Mouse (Mus musculus) limb, embryonic 12.5 days (tissue): ENCODE data around the gene Haspin. TPM values are rescaled to one million over a fixed set of nuclear protein-coding genes. Genes with fewer than 3 reads are reported as not detected.
"Not testable (repeated sequence)": the region's sequence is repeated elsewhere in the genome, so short reads cannot be mapped to it uniquely, and the experiment has no call there.

Experiments
- ATAC-seq: fragments of 200-750 bp; cut with Nextera tagmentation; 2 replicates; pipeline ENCODE4 v1.8.0; 2017; ENCODE audit warnings: low read depth, moderate TSS enrichment; ENCODE audit not compliant: insufficient number of reproducible peaks, insufficient read depth, low FRiP score, low TSS enrichment
- H3K27ac ChIP-seq: fragments of 300-500 bp; sonication (generic); 2 replicates; pipeline ENCODE4 v1.5.1; 2016; ENCODE audit warnings: mild to moderate bottlenecking, moderate library complexity
- H3K27me3 ChIP-seq: fragments of 300-500 bp; sonication (generic); 2 replicates; pipeline ENCODE4 v1.6.1; 2016; ENCODE audit warnings: mild to moderate bottlenecking, moderate library complexity
- H3K36me3 ChIP-seq: fragments of 300-500 bp; sonication (generic); 2 replicates; pipeline ENCODE4 v1.6.1; 2016; ENCODE audit warnings: mild to moderate bottlenecking, moderate library complexity
- H3K4me1 ChIP-seq: fragments of 300-500 bp; sonication (generic); replicated peaks from 2 replicates; pipeline ENCODE4 v1.6.1; 2016
- H3K4me2 ChIP-seq: fragments of 300-500 bp; sonication (generic); 2 replicates; pipeline ENCODE4 v1.6.1; 2016; ENCODE audit warnings: mild to moderate bottlenecking, moderate library complexity
- H3K4me3 ChIP-seq: fragments of 300-500 bp; sonication (generic); replicated peaks from 2 replicates; pipeline ENCODE4 v1.5.1; 2016; ENCODE audit warnings: mild to moderate bottlenecking
- H3K9ac ChIP-seq: fragments of 300-500 bp; sonication (generic); replicated peaks from 2 replicates; pipeline ENCODE4 v1.6.1; 2016; ENCODE audit warnings: mild to moderate bottlenecking, moderate library complexity
- H3K9me3 ChIP-seq: fragments of 300-500 bp; sonication (generic); 2 replicates; pipeline ENCODE4 v1.6.1; 2016; ENCODE audit warnings: mild to moderate bottlenecking, moderate library complexity
- WGBS: fragments of 180-500 bp; shearing (Covaris S2); methylation state at CpG from one replicate; pipeline ENCODE4 v1.1.7; 2016; 5-methylcytosine and 5-hydroxymethylcytosine counted together
- polyA plus RNA-seq: library from polyadenylated mRNA; unstranded; fragments of >200 nt; fragmentation: Nextera tagmentation; extraction: Ambion mirVana; gene quantifications from 2 replicates; pipeline ENCODE4 v1.2.1, GENCODE M21; 2016

Gene Haspin
- polyA plus RNA-seq, 1 experiment from 2014 or later, result 21.6 TPM

GRCm38 (mm10) chr11:73137116-73137515 is 978 bp downstream of the Haspin start:
- Histone ChIP-seq H3K27me3 (no peaks in the 10 kb centered on the region), H3K4me3 (peak overlapping the region; percentile 88), H3K9me3 (no peaks in the 10 kb centered on the region), H3K36me3 (peaks cover 26% of the 10 kb centered on the region), H3K4me1 (peaks cover 28% of the 10 kb centered on the region), H3K9ac (peak overlapping the region; percentile 83), H3K4me2 (peak overlapping the region; percentile 82), H3K27ac (no peak overlapping the region)
- WGBS, result 49% methylated on average over 11 of the region's 11 CpGs
- no peak for ATAC-seq

- H3K36me3 ChIP-seq, result peaks cover 27% of the 10 kb centered on the region
- WGBS, result 78% methylated on average over 6 of the region's 6 CpGs
Measured at GRCm38 (mm10) chr11:73136587-73136986, 1.5 kb downstream of the Haspin start.

DNA sequence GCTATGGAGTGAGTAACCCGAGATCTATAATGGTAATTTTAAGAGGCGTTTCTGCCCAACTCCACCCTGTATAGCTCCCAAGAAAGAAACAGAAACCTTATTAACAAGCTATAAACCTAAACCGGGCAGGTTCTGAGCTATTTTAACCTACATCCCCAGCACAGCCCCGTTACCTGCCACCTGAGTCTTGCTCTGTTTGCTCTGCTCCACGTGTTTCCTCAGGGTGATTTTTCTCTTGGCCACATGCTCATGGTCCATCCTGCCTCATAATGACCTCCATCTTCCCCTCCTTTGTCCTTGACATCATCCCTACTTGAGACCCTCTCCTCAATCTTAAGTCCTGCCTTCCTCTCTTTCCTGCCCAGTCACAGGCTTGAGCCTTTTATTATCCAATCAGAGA is 3.9 kb downstream of the Haspin start:
- no peak overlapping the region for H3K27ac ChIP-seq
- H3K4me3 ChIP-seq, result 0 out of 2 replicates have a peak overlapping the region, but pooled peaks have one; percentile 8
- 71% methylated on average over 5 of the region's 5 CpGs for WGBS
- peaks cover 32% of the 10 kb centered on the region for H3K36me3 ChIP-seq
- peaks cover 28% of the 10 kb centered on the region for H3K4me1 ChIP-seq
- no peak; the same call in 1 of the 2 replicates for ATAC-seq
- no peak overlapping the region for H3K9ac ChIP-seq
- no peaks in the 10 kb centered on the region for H3K9me3 ChIP-seq
- H3K4me2 ChIP-seq, result peak overlapping the region; percentile 5
- H3K27me3 ChIP-seq, result no peaks in the 10 kb centered on the region

More at GRCm38 (mm10) chr11:73136587-73136986, 1.5 kb downstream of the Haspin start:
- peak overlapping the region; percentile 82 for H3K4me2 ChIP-seq
- peaks cover 28% of the 10 kb centered on the region for H3K4me1 ChIP-seq
- no peaks in the 10 kb centered on the region for H3K9me3 ChIP-seq
- no peak for ATAC-seq
- H3K9ac ChIP-seq, result peak overlapping the region; percentile 83; the same call in 1 of the 2 replicates
- no peak overlapping the region for H3K27ac ChIP-seq
- H3K4me3 ChIP-seq, result peak overlapping the region; percentile 88
- H3K27me3 ChIP-seq, result no peaks in the 10 kb centered on the region

DNA sequence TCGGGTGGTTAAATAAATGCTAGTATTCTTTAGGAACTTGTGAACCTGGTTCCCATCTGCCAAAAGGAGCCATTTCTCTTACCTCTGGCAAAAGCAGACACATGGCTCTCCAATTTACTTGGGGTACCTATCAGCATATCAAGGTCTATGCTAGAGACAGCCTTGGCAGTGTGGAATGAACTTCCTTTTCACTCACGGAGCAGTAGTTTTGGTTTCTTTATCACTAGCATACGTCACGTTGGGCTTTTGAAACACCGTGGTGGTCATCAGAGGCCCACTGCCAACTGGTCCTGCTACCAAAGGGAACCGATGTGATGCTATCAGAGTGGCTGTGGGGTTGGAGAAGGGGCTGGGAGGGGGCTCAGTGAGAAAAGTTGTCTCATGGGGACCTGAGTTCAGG is 5.1 kb downstream of the Haspin start:
- Histone ChIP-seq H3K4me2 (no peak overlapping the region), H3K36me3 (peaks cover 32% of the 10 kb centered on the region), H3K4me3 (no peak overlapping the region), H3K27me3 (no peaks in the 10 kb centered on the region), H3K27ac (no peak overlapping the region), H3K9me3 (no peaks in the 10 kb centered on the region), H3K4me1 (peaks cover 28% of the 10 kb centered on the region), H3K9ac (no peak overlapping the region)
- WGBS, result 97% methylated on average over 6 of the region's 6 CpGs
- no peak for ATAC-seq

GRCm38 (mm10) chr11:73131020-73131419 is 7.1 kb downstream of the Haspin start:
- Histone ChIP-seq H3K27me3 (no peaks in the 10 kb centered on the region), H3K9me3 (no peaks in the 10 kb centered on the region), H3K27ac (no peak overlapping the region), H3K9ac (no peak overlapping the region), H3K4me1 (peaks cover 13% of the 10 kb centered on the region), H3K36me3 (peaks cover 31% of the 10 kb centered on the region), H3K4me2 (no peak overlapping the region), H3K4me3 (no peak overlapping the region)
- no peak for ATAC-seq
- WGBS, result 83% methylated on average over 7 of the region's 7 CpGs

- no peak overlapping the region for H3K4me2 ChIP-seq
- H3K4me1 ChIP-seq, result no peaks in the 10 kb centered on the region
- H3K27ac ChIP-seq, result no peak overlapping the region
- no peak overlapping the region for H3K4me3 ChIP-seq
- no peak for ATAC-seq
- 93% methylated on average over 6 of the region's 6 CpGs for WGBS
- no peaks in the 10 kb centered on the region for H3K27me3 ChIP-seq
- no peak overlapping the region for H3K9ac ChIP-seq
- no peaks in the 10 kb centered on the region for H3K9me3 ChIP-seq
- peaks cover 5% of the 10 kb centered on the region for H3K36me3 ChIP-seq
Measured at GRCm38 (mm10) chr11:73126495-73126894, 11.6 kb downstream of the Haspin start.

- H3K27ac ChIP-seq, result no peak overlapping the region
- H3K9ac ChIP-seq, result no peak overlapping the region
- H3K27me3 ChIP-seq, result no peaks in the 10 kb centered on the region; the same call in 1 of the 2 replicates
- no peaks in the 10 kb centered on the region for H3K9me3 ChIP-seq
- no peaks in the 10 kb centered on the region for H3K4me1 ChIP-seq
- no peak overlapping the region for H3K4me2 ChIP-seq
- H3K4me3 ChIP-seq, result no peak overlapping the region
- H3K36me3 ChIP-seq, result no peaks in the 10 kb centered on the region
- 70% methylated on average over 6 of the region's 6 CpGs for WGBS
- no peak for ATAC-seq
Measured at GRCm38 (mm10) chr11:73111414-73111813, 26.7 kb downstream of the Haspin start.

GRCm38 (mm10) chr11:73109941-73110340 is 28.2 kb downstream of the Haspin start:
- 93% methylated on average over 3 of the region's 3 CpGs for WGBS
- Histone ChIP-seq H3K27ac (no peak overlapping the region), H3K9me3 (no peaks in the 10 kb centered on the region), H3K9ac (no peak overlapping the region), H3K27me3 (no peaks in the 10 kb centered on the region), H3K4me2 (no peak overlapping the region), H3K36me3 (no peaks in the 10 kb centered on the region), H3K4me1 (no peaks in the 10 kb centered on the region), H3K4me3 (no peak overlapping the region)
- ATAC-seq, result no peak

DNA sequence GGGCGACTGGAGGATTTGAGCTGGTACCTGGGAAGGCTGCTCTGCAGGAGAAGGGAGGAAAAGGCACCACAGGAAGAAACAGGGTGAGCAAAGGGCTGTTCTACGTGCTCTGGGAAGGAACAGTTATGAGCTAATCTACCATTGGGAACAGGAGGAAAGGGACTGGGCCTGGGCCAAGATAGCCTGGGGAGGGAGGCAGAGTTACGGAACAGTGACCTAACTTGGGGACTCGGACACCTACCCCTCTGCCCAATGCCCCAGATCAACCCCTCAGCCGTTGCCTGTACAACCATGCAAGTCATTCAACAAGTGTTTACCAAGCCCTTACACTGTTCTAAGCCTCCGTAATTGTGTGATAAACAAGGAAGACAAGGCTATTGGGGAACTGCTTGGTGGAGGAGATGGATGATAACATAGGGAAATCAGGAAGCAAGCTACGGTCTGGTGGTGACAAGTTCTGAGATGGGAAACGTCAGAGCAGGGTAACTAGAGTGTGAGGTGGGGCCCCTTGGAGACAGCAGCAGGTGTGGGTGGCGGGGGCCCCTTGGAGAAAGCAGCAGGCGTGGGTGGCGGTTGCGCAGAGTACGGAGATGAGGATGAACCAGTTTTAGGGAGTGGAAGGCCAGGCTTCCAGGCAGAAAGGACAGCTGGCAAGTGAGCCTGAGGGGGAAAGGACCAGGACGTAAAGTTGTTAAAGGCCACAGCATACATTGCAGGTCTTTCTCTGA is 29.0 kb downstream of the Haspin start:
- Histone ChIP-seq H3K4me3 (no peak overlapping the region), H3K4me1 (no peaks in the 10 kb centered on the region), H3K36me3 (no peaks in the 10 kb centered on the region), H3K27me3 (no peaks in the 10 kb centered on the region), H3K9me3 (no peaks in the 10 kb centered on the region), H3K9ac (no peak overlapping the region), H3K4me2 (no peak overlapping the region), H3K27ac (no peak overlapping the region)
- no peak for ATAC-seq
- 79% methylated on average over 14 of the region's 14 CpGs for WGBS

DNA sequence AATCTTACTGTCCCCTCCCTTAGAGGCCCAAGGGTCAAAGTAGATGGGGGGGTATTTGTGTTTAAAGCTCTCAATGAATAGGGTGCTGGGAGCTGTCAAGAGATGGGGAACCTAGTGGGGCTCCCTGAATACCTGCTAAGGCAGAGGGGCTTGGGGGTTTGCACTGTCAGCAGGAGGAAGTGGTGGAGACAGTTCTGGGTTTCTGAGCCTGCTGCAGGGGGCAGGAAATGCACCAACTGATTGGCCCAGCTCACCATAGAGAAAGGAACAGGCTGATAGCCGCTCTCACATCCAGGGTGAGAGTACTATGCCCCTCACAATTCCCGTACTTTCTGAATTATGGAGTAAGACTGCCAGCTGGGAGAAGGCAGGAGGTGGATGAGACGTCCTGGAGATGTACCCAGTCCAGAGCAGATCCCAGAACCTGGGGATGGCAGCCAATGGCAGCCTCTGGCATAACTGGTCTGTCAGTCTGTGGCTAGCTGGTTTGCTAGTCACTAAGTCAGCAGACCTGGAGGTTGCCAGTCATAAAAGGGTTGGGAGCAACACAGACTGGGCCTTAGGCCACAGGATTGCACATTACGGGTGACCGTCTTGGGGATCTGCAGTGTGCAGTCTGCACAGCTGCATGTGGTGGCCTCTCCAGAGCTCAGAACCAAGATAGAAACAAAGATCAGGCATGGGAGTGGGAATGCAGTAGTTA is 29.7 kb downstream of the Haspin start:
- Histone ChIP-seq H3K9me3 (no peaks in the 10 kb centered on the region), H3K36me3 (no peaks in the 10 kb centered on the region), H3K27ac (no peak overlapping the region), H3K9ac (no peak overlapping the region), H3K27me3 (no peaks in the 10 kb centered on the region), H3K4me2 (no peak overlapping the region), H3K4me1 (no peaks in the 10 kb centered on the region), H3K4me3 (no peak overlapping the region)
- no peak for ATAC-seq
- 63% methylated on average over 5 of the region's 5 CpGs for WGBS

DNA sequence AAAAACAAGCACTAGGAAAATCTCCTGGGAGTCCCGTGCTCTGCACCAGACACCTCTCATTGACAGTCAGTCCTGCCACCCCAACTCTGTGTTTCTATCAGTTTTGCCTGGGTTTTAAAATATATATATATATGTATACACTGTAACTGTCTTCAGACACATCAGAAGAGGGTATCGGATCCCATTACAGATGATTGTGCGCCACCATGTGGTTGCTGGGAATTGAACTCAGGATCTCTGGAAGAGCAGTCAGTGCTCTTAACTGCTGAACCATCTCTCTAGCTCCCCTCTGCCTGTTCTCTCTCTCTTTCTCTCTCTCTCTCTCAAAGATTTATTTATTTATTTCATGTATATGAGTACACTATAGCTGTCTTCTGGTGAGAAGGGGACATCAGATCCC is 30.7 kb downstream of the Haspin start:
- 40% methylated on average over 3 of the region's 3 CpGs for WGBS
- not testable (repeated sequence) for H3K4me3 ChIP-seq, H3K4me2 ChIP-seq, H3K27me3 ChIP-seq, H3K4me1 ChIP-seq, H3K9ac ChIP-seq, H3K27ac ChIP-seq, ATAC-seq, H3K36me3 ChIP-seq, H3K9me3 ChIP-seq
